Mouse (Mus musculus): ENCODE measurements at regions not wholly inside any gene's neighbourhood (a gene's known extent, or its start where the extent isn't known, plus 50 kb on each side); places are given as distances from the start of the nearest gene placed in this dataset.

DNA sequence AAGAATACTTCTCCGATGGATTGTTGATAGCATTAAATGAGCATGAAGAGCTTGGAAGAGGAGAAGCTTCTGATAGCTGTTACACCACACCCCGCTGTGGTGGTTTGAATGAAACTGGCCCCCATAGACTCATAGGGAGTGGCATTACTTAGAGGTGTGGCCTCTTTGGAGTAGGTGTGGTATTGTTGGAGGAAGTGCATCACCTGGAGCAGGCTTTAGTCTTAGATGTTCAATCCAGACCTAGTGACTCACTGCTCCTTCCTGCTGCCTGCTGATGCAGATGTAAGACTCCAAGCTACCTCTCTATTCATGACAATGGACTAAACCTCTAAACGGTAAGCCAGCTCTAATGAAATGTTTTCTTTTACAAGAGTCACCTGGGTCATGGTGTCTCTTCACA is 237.1 kb upstream of the Mpped2 start:
- no peak for DNase-seq (ENCODE audit: low spot score in 2 of 2)

GRCm38 (mm10) chr2:106458003-106458402 is 235.1 kb upstream of the Mpped2 start:
- no peak for DNase-seq (ENCODE audit: low spot score in 2 of 2)

GRCm38 (mm10) chr2:106461021-106461420 is 232.0 kb upstream of the Mpped2 start:
- DNase-seq (ENCODE audit: low spot score in 2 of 2), result no peak

- no peak for DNase-seq (ENCODE audit: low spot score in 2 of 2)
Measured at GRCm38 (mm10) chr2:106461490-106461889, 231.6 kb upstream of the Mpped2 start.

GRCm38 (mm10) chr2:106461973-106462637 is 231.0 kb upstream of the Mpped2 start:
- no peak for DNase-seq (ENCODE audit: low spot score in 2 of 2)

- DNase-seq (ENCODE audit: low spot score in 2 of 2), result no peak
Measured at GRCm38 (mm10) chr2:106465055-106465454, 228.0 kb upstream of the Mpped2 start.

DNA sequence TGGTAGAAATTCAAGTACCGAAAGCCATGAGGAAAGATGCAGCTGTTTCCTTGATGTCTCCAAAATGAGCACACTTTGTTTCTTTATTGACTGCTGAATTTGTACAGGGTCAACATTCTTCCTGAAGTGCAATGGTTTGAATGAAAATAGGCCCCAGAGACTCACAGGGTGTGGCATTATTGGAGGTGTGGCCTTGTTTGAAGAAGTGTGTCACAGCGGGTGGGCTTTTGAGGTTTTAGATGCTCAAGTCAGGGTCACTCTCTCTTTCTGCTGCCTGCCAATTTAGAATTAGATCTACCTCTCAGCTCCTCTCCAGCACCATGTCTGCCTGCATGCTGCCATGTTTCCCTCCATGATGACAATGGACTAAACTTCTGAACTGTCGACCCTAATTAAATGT is 227.2 kb upstream of the Mpped2 start:
- no peak for DNase-seq (ENCODE audit: low spot score in 2 of 2)

- peak in 1 of 2 experiments; percentile 2 for DNase-seq (ENCODE audit: low spot score in 2 of 2)
Measured at GRCm38 (mm10) chr2:106469196-106469595, 223.9 kb upstream of the Mpped2 start.

DNA sequence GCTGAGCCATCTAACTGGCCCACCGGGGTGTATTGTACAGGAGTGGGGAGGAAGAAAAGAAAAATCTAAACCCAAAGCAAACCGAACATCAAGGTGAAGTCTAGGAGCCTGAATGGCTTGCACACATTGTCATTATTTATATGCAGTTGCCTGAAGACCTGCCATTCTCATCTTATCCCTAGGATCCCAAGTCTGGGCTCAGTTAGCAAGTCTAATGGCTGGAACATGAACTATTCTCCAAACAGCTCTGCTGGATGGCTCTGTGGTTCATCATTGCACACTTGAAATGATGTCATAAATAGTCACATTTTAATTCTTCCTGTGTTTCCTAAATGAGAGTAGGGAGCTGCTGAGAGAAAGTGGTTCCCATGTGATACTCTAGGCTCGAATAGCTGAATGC is 219.6 kb upstream of the Mpped2 start:
- DNase-seq (ENCODE audit: low spot score in 2 of 2), result no peak

DNA sequence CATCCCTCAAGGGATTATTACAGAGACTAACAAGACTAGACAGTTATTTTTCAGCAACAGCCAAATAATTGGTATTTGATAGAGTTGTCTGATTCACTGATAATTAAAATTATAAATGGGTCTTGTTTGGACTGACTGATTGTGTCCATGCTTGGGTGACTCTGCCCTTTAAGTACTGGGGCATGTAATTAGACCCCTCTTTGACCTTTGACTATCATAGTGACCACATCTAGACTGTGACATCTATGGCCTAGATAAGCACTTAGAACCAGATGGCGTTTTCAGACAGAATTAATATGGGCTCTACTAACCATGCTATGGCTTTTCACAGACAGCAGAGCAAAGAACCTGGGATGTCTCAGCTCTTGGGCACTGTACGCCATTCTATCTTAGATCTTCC is 215.1 kb upstream of the Mpped2 start:
- no peak for DNase-seq (ENCODE audit: low spot score in 2 of 2)

DNA sequence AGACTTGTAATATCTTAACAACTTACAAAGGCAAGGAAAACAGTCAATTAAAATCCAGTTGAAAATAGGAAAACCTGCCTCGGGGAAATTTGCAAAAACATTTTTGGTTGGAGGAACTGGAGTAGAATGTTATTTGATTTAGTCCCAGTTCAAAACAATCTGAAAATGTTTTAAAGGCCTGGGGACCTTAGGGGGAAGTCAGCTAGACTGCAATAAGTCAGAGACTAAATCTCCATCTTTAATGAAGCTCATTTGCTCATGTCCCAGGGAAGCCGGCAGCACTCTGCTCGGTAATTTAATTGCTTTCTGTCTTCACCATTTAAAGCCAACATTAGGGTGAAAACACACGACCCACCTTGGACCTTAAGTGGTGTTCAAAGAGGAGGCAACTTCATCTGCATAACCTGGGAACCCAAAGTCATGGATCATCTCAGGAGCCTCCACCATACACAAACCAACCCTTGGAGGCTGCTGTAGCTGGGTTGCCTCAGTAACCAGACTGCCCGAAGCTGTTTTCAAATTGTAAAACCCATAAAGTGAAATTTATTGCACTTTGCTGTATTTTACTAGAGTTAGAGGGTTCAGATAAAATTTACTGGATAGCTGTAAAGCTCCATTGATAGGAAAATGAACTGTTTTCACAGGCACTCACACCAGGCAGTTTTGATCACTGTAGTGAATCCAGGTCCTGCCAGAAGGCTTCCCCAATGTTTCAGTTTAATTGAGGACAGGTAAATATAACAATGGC is 205.6 kb upstream of the Mpped2 start:
- DNase-seq (ENCODE audit: low spot score in 2 of 2), result no peak

DNA sequence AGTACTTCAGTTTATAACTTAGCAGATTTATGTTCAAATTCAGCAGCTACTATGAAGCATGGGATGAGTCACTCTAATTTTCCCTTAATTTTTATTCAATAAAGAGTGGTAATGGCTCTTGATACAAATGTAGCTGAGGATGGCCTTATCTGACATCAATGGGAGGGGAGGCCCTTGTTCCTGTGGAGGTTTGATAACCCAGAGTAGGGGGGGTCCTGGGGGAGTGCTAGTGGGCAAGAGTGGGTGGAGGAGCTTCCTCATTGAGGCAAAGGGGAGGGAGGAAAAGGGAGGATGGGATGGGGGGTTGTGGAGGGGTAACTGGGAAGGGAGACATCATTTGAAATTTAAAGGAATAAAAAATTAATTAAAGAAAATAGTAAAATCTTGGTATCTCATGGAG is 194.3 kb upstream of the Mpped2 start:
- DNase-seq (ENCODE audit: low spot score in 2 of 2), result no peak

- DNase-seq (ENCODE audit: low spot score in 2 of 2), result no peak
Measured at GRCm38 (mm10) chr2:106499227-106499928, 193.7 kb upstream of the Mpped2 start.

GRCm38 (mm10) chr2:106504933-106505420 is 188.1 kb upstream of the Mpped2 start:
- no peak for DNase-seq (ENCODE audit: low spot score in 2 of 2)

DNA sequence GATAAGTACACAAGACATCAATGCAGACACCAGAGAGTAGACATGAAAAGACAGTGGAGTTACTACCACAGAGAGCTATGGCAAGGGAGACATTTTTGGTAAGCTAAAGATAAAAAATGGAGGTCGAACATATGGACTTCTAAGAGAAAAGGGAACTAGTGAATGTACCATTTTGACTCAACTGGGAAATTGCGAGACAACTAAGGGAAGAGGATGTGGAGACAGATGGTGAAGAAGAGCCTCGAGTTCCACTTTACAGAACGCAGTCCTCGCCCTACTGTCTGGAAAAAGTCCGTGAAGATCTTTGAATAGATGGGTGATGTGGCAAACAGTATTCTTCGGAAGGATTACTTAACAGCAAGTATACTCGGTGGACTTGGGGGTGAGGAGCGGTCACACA is 181.2 kb upstream of the Mpped2 start:
- no peak for DNase-seq (ENCODE audit: low spot score in 2 of 2)

GRCm38 (mm10) chr2:106512338-106513024 is 180.6 kb upstream of the Mpped2 start:
- no peak for DNase-seq (ENCODE audit: low spot score in 2 of 2)

GRCm38 (mm10) chr2:106513025-106513386 is 180.1 kb upstream of the Mpped2 start:
- DNase-seq (ENCODE audit: low spot score in 2 of 2), result no peak

DNA sequence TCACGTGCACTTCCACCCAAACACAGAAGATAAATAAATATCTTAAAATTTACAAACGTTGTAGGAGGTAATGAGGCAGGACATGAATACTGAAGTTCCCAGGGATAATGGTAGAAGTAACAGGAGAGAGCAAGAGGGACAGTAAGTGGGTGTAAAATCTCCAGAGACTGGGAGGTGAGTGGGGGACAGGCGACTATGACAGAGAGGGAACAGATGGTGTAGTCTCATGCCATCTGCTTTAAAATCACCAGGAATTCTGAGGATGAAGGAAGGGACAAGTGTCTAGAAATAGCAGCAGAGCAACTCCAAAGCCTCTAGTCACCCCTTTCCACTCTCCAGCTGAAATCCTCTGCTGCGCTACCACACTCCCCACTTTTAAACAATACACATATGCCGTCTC is 175.8 kb upstream of the Mpped2 start:
- DNase-seq (ENCODE audit: low spot score in 2 of 2), result no peak

DNA sequence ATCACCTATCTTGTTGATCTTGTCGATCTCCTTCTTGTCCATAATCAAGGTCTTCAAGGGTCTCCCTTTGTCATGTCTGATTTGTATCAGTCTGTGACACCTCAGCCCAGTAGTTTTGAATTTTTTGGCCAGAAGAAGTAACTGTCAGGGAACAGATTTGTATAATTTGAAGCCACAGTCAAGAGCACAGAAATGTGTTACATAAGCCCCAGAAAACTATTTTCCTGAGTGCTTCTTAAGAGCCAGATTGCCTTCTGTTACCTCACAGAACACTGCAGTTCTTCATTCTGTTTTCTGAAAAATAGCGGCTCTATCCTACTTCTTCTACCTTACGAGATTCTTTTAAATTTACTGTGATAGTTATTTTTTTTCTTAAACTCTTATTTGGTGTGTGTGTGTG is 170.1 kb upstream of the Mpped2 start:
- no peak for DNase-seq (ENCODE audit: low spot score in 2 of 2)

- no peak for DNase-seq (ENCODE audit: low spot score in 2 of 2)
Measured at GRCm38 (mm10) chr2:106527008-106527407, 166.1 kb upstream of the Mpped2 start.

DNA sequence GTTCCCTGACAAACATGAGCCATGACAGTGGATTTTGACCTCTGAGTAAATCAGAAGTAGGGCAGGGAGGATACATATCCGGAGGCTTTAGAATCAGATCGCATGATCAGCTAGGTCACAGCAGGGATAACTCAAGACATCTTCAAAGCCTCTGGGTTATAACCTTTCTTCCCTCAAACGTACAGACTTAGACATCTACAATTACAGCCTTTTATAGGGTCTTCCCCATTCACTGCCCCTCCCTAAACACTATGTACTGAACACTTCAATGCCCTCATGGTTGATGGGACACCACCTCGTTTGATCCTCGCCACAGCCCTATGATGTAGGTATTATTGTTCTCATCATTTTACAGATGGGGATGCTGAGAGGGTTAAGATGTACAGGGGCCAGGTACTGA is 163.8 kb upstream of the Mpped2 start:
- DNase-seq (ENCODE audit: low spot score in 2 of 2), result no peak

DNA sequence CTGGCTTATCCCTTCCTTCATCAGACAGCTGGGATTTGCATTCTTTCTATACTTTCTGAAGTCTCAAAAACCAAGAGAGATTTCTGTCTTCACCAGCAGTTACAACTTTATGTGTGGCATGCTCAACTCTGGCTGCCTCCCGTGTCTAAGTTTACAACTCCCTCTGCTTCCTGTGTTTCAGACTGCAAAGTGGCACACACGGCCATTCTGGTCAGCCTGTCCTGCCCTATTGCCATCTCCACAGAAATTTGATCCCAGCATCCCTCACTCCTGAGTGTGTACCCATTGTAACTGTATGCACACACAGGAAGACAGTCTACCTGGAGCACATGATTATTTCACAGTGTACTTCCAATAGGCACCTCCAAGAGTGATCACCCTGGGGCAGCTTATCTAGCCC is 163.3 kb upstream of the Mpped2 start:
- no peak for DNase-seq (ENCODE audit: low spot score in 2 of 2)
